Comparison of ENCODE assay signal across 8 mouse cellular contexts in the genomic region with DNA sequence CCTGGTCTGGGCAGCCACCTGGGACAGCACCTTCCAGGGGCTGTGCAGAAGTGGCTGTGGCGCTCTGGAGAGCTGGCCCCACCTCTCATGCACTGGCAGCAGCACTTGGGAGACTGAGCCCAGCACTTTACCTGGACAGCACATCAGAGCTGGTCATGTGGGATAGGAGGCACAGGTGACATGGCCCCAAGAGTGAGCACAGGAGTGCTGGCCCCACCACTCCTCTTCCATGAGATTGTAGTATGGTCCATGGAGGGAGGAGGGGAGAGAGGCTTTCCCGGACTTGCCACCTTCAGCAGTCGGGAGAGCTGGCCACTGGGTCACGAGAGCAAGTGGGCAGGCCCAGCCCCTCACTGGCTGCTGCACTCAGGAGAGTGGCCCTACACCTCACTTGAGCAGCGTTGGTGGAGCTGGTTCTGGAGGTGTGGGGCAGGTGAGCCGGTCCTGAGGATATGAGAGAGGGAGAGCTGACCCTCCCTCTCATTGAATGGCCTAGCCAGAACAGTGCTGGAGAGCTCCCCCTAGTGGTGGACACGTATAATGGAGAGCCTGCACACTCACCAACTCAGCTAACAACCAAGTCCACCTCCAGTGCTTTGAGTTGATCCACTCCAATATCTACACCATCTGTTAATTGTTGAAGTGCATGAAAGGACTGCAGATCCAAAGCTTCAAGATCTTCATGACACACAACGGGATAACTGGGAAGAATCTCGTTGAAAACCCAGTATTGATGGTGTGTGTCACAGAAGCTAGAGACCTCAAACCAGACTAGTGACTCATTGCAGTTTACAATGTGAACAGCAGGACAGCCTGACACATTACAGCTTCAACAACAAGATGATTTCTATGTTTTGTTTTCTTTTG. TPM values are rescaled to one million over a fixed set of nuclear protein-coding genes. Genes with fewer than 3 reads are reported as not detected.
A peak's percentile ranks its signal among the peaks of the same experiment; 100 is the strongest.
DNase-seq lines count a peak whose midpoint lies in the region; ATAC-seq and TF ChIP-seq lines count a peak whose summit lies in the region.

No protein-coding gene starts in this region.

- no peak overlapping the region for H3K4me3 ChIP-seq in midbrain, embryonic 10.5 days
- no peak overlapping the region for H3K4me3 ChIP-seq in midbrain, embryonic 16.5 days (ENCODE audit: low read depth, low read length)
- no peak overlapping the region for H3K4me3 ChIP-seq in liver, embryonic 14.5 days (ENCODE audit: insufficient read depth in 1 of 2, low read depth in 2 of 2, low read length in 2 of 2)

- H3K9me3 ChIP-seq in midbrain, embryonic 10.5 days (replicated peaks) = peaks cover 13% of the 10 kb centered on the region; the same call in 1 of the 2 replicates
- no peaks in the 10 kb centered on the region for H3K9me3 ChIP-seq in midbrain, embryonic 16.5 days (replicated peaks; ENCODE audit: control insufficient read depth, low read length, poor library complexity, severe bottlenecking)
- no peaks in the 10 kb centered on the region for H3K9me3 ChIP-seq in liver, embryonic 14.5 days (ENCODE audit: control insufficient read depth, low read length)

- no peaks in the 10 kb centered on the region for H3K36me3 ChIP-seq in midbrain, embryonic 10.5 days
- H3K36me3 ChIP-seq in midbrain, embryonic 16.5 days (ENCODE audit: control insufficient read depth, insufficient read depth, low read length) = no peaks in the 10 kb centered on the region
- H3K36me3 ChIP-seq in liver, embryonic 14.5 days (replicated peaks; ENCODE audit: control insufficient read depth, insufficient read depth, low read depth) = no peaks in the 10 kb centered on the region

- TF ChIP-seq CTCF in Patski (IDR thresholded peaks at IDR 0.05) = peak; percentile 88
- peak; percentile 91 for TF ChIP-seq CTCF in liver, embryonic 14.5 days (IDR thresholded peaks at IDR 0.05; ENCODE audit: low read depth)

- no peak for TF ChIP-seq EP300 in liver, embryonic 14.5 days (IDR thresholded peaks at IDR 0.05; ENCODE audit: low read depth)

- CTCF ChIA-PET in Patski (lab: Charles Lee) = interaction anchor here (0.8 to 3.1 kb wide), 21 partner anchors 9 to 171 kb away, joined by 3 to 36 read pairs (median 4); no protein-coding TSS in a partner anchor

- H3K9ac ChIP-seq in midbrain, embryonic 16.5 days (ENCODE audit: low read depth, low read length) = no peak overlapping the region
- H3K9ac ChIP-seq in liver, embryonic 14.5 days (replicated peaks) = no peak overlapping the region

- H3K27me3 ChIP-seq in midbrain, embryonic 10.5 days (ENCODE audit: low read depth, poor library complexity, severe bottlenecking) = no peaks in the 10 kb centered on the region
- H3K27me3 ChIP-seq in midbrain, embryonic 16.5 days (ENCODE audit: control insufficient read depth, insufficient read depth, low read depth, low read length) = no peaks in the 10 kb centered on the region
- H3K27me3 ChIP-seq in Patski = peaks cover 5% of the 10 kb centered on the region
- no peaks in the 10 kb centered on the region for H3K27me3 ChIP-seq in liver, embryonic 14.5 days (ENCODE audit: control insufficient read depth, insufficient read depth, low read length)

- H3K27ac ChIP-seq in midbrain, embryonic 10.5 days (replicated peaks) = no peak overlapping the region
- no peak overlapping the region for H3K27ac ChIP-seq in midbrain, embryonic 16.5 days (ENCODE audit: low read length)
- H3K27ac ChIP-seq in liver, embryonic 14.5 days = no peak overlapping the region

- no peak for ATAC-seq in midbrain, embryonic 16.5 days
- peak; percentile 92 for ATAC-seq in Patski
- ATAC-seq in liver, embryonic 14.5 days (ENCODE audit: insufficient read depth) = peak; percentile 31; the same call in 1 of the 2 replicates
- peak; percentile 73 for ATAC-seq in neutrophil, adult 5-6 weeks (ENCODE audit: extremely low read depth, insufficient number of reproducible peaks, low FRiP score, poor library complexity, severe bottlenecking)

- no peak overlapping the region for H3K4me2 ChIP-seq in midbrain, embryonic 16.5 days (ENCODE audit: low read length)
- H3K4me2 ChIP-seq in liver, embryonic 14.5 days (ENCODE audit: low read depth) = no peak overlapping the region

- in situ Hi-C loops in Patski (cut with MboI; ENCODE audit: low pct_unique_long_range_greater_than_20kb) = loop anchor here (10.0 kb wide), 1 partner anchor 162 kb away; no protein-coding TSS in a partner anchor

- no peaks in the 10 kb centered on the region for H3K4me1 ChIP-seq in midbrain, embryonic 10.5 days
- H3K4me1 ChIP-seq in midbrain, embryonic 16.5 days (ENCODE audit: control insufficient read depth, insufficient read depth, low read length) = no peaks in the 10 kb centered on the region
- no peaks in the 10 kb centered on the region for H3K4me1 ChIP-seq in liver, embryonic 14.5 days (replicated peaks; ENCODE audit: control insufficient read depth in 2 of 2, insufficient read depth in 2 of 2, low read length in 1 of 2)

- 63% methylated on average over 9 of the region's 9 CpGs for WGBS in midbrain, embryonic 10.5 days
- WGBS in midbrain, embryonic 16.5 days = 66% methylated on average over 9 of the region's 9 CpGs
- WGBS in liver, embryonic 14.5 days (ENCODE audit: insufficient replicate concordance) = 44% methylated on average over 9 of the region's 9 CpGs

- POLR2A ChIA-PET in Patski (lab: Charles Lee) = interaction anchor here (0.9 kb wide), 1 partner anchor 18 kb away, joined by 3 read pairs; no protein-coding TSS in a partner anchor

- DNase-seq in midbrain, embryonic 10.5 days (ENCODE audit: low spot score) = peak; percentile 35
- DNase-seq in Patski (ENCODE audit: low read depth, low spot score) = peak; percentile 19
- DNase-seq in embryo, embryonic 10.5 days (ENCODE audit: low spot score) = peak; percentile 63
- peak; percentile 31 for DNase-seq in hindlimb bud, embryonic 11.5 days (ENCODE audit: extremely low spot score, low read depth, low spot score)
- DNase-seq in liver, embryonic 14.5 days (ENCODE audit: low read depth in 3 of 3, low spot score in 3 of 3) = peak in 1 of 3 experiments; percentile 22
- DNase-seq in yolk sac, embryonic 10.5 days (ENCODE audit: low spot score) = peak; percentile 55

RNA-seq across cellular contexts. Expression of a gene that starts 16.3 kb away (rescaled TPM):
- not detected in 2 replicates for polyA plus RNA-seq in midbrain, embryonic 10.5 days (2016; fragmentation: Nextera tagmentation; extraction: Ambion mirVana)
- not detected in 2 replicates for polyA plus RNA-seq in midbrain, embryonic 16.5 days (2015; fragmentation: Nextera tagmentation; extraction: Ambion mirVana)
- not detected for polyA plus RNA-seq in Patski (2021)
- 0.31 and 0.33 TPM in 2 replicates for polyA plus RNA-seq in liver, embryonic 14.5 days (2012; rRNA removed)
- 0.36 and 0.85 TPM in 2 replicates for polyA plus RNA-seq in liver, embryonic 14.5 days (2014; fragmentation: Nextera tagmentation; extraction: Ambion mirVana)
- total RNA-seq in neutrophil, adult 5-6 weeks (2017) = 140 and 151 TPM in 2 replicates

RNA-seq across cellular contexts. Expression of a gene that starts 55.9 kb away (rescaled TPM):
- polyA plus RNA-seq in midbrain, embryonic 10.5 days (2016; fragmentation: Nextera tagmentation; extraction: Ambion mirVana) = 10.3 and 11.8 TPM in 2 replicates
- polyA plus RNA-seq in midbrain, embryonic 16.5 days (2015; fragmentation: Nextera tagmentation; extraction: Ambion mirVana) = 12.0 and 12.1 TPM in 2 replicates
- polyA plus RNA-seq in Patski (2021) = 37.0 TPM
- polyA plus RNA-seq in liver, embryonic 14.5 days (2012; rRNA removed) = 3.4 and 3.6 TPM in 2 replicates
- 2.0 and 2.5 TPM in 2 replicates for polyA plus RNA-seq in liver, embryonic 14.5 days (2014; fragmentation: Nextera tagmentation; extraction: Ambion mirVana)
- 179 and 187 TPM in 2 replicates for total RNA-seq in neutrophil, adult 5-6 weeks (2017)

RNA-seq across cellular contexts. Expression of a gene that starts 57.5 kb away (rescaled TPM):
- 21.9 and 26.3 TPM in 2 replicates for polyA plus RNA-seq in midbrain, embryonic 10.5 days (2016; fragmentation: Nextera tagmentation; extraction: Ambion mirVana)
- 48.6 and 54.1 TPM in 2 replicates for polyA plus RNA-seq in midbrain, embryonic 16.5 days (2015; fragmentation: Nextera tagmentation; extraction: Ambion mirVana)
- polyA plus RNA-seq in Patski (2021) = 13.8 TPM
- 3.9 and 4.4 TPM in 2 replicates for polyA plus RNA-seq in liver, embryonic 14.5 days (2012; rRNA removed)
- polyA plus RNA-seq in liver, embryonic 14.5 days (2014; fragmentation: Nextera tagmentation; extraction: Ambion mirVana) = 9.2 and 12.5 TPM in 2 replicates
- 28.7 and 32.2 TPM in 2 replicates for total RNA-seq in neutrophil, adult 5-6 weeks (2017)
